16 mouse cellular contexts compared by ENCODE assay signal in the genomic region with DNA sequence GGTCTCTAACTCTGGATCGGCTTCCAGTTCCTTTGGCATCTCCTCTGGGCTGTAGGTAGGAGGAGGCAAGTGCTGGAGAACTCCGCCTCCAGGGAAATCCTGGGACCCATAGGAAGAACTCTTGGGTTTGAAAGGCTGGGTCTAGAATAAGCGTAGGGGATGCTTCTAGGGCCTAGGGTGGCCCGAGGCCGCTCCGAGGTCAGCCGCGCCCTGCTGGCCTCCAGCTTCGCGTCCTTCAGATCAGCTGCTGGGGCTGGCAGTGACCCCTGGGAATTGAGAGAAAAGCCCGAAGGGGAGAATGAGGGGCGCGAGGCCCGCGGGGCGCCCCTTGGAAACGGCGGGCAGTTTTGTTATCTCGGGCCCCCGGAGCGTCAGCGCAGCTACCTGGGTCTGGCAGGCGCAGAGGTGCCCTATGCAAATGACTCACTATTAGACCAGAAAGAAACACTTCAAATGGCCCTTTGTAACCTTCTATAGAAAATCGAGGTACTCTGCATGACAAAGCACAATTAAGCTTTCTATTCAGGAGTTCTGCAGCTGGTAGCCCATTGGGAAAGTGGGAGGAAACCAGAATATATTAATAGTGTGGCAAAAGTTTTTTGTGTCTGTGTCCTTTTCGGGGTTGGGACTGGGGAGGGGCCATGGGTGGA. TPM values are rescaled to one million over a fixed set of nuclear protein-coding genes. Genes with fewer than 3 reads are reported as not detected.
A peak's percentile ranks its signal among the peaks of the same experiment; 100 is the strongest.
DNase-seq lines count a peak whose midpoint lies in the region; ATAC-seq lines count a peak whose summit lies in the region.
"Had no signal": no experiment of that assay in that cellular context is flagged by ENCODE, and none has a peak within 500 bp of the region (broad histone marks: within the 10 kb centered on the region; RNA-seq: fewer than 3 reads in every experiment).

No protein-coding gene starts in this region.

- under 1% methylated on average over 25 of the region's 25 CpGs for WGBS in forebrain, embryonic 15.5 days
- WGBS in limb, embryonic 13.5 days: under 1% methylated on average over 25 of the region's 25 CpGs

- DNase-seq in ES-CJ7 (ENCODE audit: low read depth, low spot score) (peak; percentile 97), ZHBTc4 (ENCODE audit: low read depth, low spot score) (peak; percentile 95)
- DNase-seq in urinary bladder, postnatal 25 days (ENCODE audit: low spot score): no peak
- DNase-seq in thymus, postnatal 10 days (ENCODE audit: low spot score in 2 of 2): no peak
- DNase-seq: cerebellum, adult 9-10 months had no signal

- H3K4me3 ChIP-seq in forebrain, embryonic 15.5 days: peak overlapping the region; percentile 23
- H3K4me3 ChIP-seq in limb, embryonic 13.5 days: peak overlapping the region; percentile 2; the same call in 1 of the 2 replicates
- H3K4me3 ChIP-seq: layer of hippocampus, adult 2 months; myocyte had no signal

- H3K4me1 ChIP-seq in forebrain, embryonic 15.5 days: peaks cover 38% of the 10 kb centered on the region
- peaks cover 10% of the 10 kb centered on the region; the same call in 1 of the 2 replicates for H3K4me1 ChIP-seq in limb, embryonic 13.5 days

- H3K27ac ChIP-seq in forebrain, embryonic 15.5 days (replicated peaks): peak overlapping the region; percentile 70
- no peak overlapping the region for H3K27ac ChIP-seq in limb, embryonic 13.5 days
- H3K27ac ChIP-seq: layer of hippocampus, adult 2 months had no signal

- ATAC-seq in forebrain, embryonic 15.5 days (replicated peaks): peak; percentile 66
- ATAC-seq in limb, embryonic 13.5 days (ENCODE audit: low FRiP score, low read depth): no peak
- ATAC-seq in granulocyte monocyte progenitor cell, adult 5-6 weeks (replicated peaks; ENCODE audit: poor library complexity, severe bottlenecking): no peak

- peak overlapping the region; percentile 46 for H3K4me2 ChIP-seq in forebrain, embryonic 15.5 days (replicated peaks)
- H3K4me2 ChIP-seq in limb, embryonic 13.5 days (replicated peaks): 0 out of 2 replicates have a peak overlapping the region, but pooled peaks have one; percentile 10

- 0 out of 2 replicates have a peak overlapping the region, but pooled peaks have one; percentile 15 for H3K9ac ChIP-seq in forebrain, embryonic 15.5 days (replicated peaks)
- no peak overlapping the region for H3K9ac ChIP-seq in limb, embryonic 13.5 days

- peaks cover 84% of the 10 kb centered on the region for H3K27me3 ChIP-seq in forebrain, embryonic 15.5 days
- peaks cover 95% of the 10 kb centered on the region for H3K27me3 ChIP-seq in limb, embryonic 13.5 days

- no peaks in the 10 kb centered on the region for H3K9me3 ChIP-seq in forebrain, embryonic 15.5 days
- H3K9me3 ChIP-seq in limb, embryonic 13.5 days: no peaks in the 10 kb centered on the region

- no peaks in the 10 kb centered on the region for H3K36me3 ChIP-seq in forebrain, embryonic 15.5 days
- H3K36me3 ChIP-seq in limb, embryonic 13.5 days: no peaks in the 10 kb centered on the region

RNA-seq across cellular contexts. Expression of a gene that starts 9.6 kb away (rescaled TPM):
- polyA plus RNA-seq in forebrain, embryonic 15.5 days (2015; fragmentation: Nextera tagmentation; extraction: Ambion mirVana): 7.2 and 7.5 TPM in 2 replicates
- polyA plus RNA-seq in limb, embryonic 13.5 days (2015; fragmentation: Nextera tagmentation; extraction: Ambion mirVana): not detected in 2 replicates
- not detected in 2 replicates for total RNA-seq in granulocyte monocyte progenitor cell, adult 5-6 weeks (2014; fragmentation: Nextera tagmentation)
- total RNA-seq in granulocyte monocyte progenitor cell, adult 5-6 weeks (2017): not detected in 2 replicates
- total RNA-seq: adrenal gland, postnatal 36 days; heart, adult 18-20 months had no signal
- polyA plus RNA-seq: intestine, embryonic 14.5 days; limb, embryonic 14.5 days; lung, embryonic 16.5 days; myocyte; thymus, postnatal 0 days had no signal

RNA-seq across cellular contexts. Expression of a gene that starts 40.4 kb away (rescaled TPM):
- 39.2 TPM in 2 replicates for polyA plus RNA-seq in forebrain, embryonic 15.5 days (2015; fragmentation: Nextera tagmentation; extraction: Ambion mirVana)
- polyA plus RNA-seq in limb, embryonic 13.5 days (2015; fragmentation: Nextera tagmentation; extraction: Ambion mirVana): 30.5 and 35.2 TPM in 2 replicates
- 14.2 and 42.0 TPM in 2 replicates for total RNA-seq in granulocyte monocyte progenitor cell, adult 5-6 weeks (2014; fragmentation: Nextera tagmentation)
- 40.3 and 58.9 TPM in 2 replicates for total RNA-seq in granulocyte monocyte progenitor cell, adult 5-6 weeks (2017)

Comparison
In these comparisons a context has a peak if more than half of its experiments do, and no peak if none do; other contexts are left out.
1. DNase-seq: peak in ES-CJ7 (single experiment) and ZHBTc4 (single experiment); none in urinary bladder, postnatal 25 days (single experiment) and thymus, postnatal 10 days (0 of 2).